Mouse (Mus musculus): ENCODE data around the gene Yeats4.

DNA sequence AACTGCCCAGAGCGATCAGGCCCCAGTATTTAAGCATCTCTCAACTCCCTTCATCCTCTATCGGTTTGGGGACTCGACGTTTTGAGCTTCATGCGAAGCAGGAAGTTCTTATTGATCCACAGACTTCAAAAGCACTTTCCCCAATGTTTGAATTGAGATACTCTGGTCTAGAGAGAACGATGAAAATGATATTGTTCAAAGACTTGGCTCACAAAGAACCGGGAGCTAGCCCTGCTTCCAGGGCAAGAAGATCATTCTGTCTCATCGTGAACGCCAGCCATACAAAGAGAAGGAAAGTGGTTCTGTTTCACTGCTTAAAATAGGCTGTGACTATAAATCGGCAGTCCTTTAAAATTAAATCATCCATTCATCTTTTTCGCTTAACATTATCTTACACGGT is 14.3 kb upstream of the Yeats4 start, which contains the start of gene 9530003J23Rik:
- TF ChIP-seq POLR2A (IDR thresholded peaks at IDR 0.05; ENCODE audit: insufficient read length, low read depth) (no peak), MAX (IDR thresholded peaks at IDR 0.05; ENCODE audit: low read depth) (no peak), SRF (IDR thresholded peaks at IDR 0.05; ENCODE audit: control insufficient read depth, insufficient read length, low read depth) (no peak), E2F4 (IDR thresholded peaks at IDR 0.05; ENCODE audit: insufficient read depth) (no peak)

Measured in myocyte (in vitro differentiated cells).